Mouse (Mus musculus) mature B cell (primary cell): Measurements from ENCODE around the gene Sun2.

ENCODE experiments used
- in situ Hi-C: fragments of 300-500 bp; cut with MboI; formaldehyde crosslinking; loops from 2 replicates; pipeline ENCODE4 v1.14.3; 2019

Sun2 gene

DNA sequence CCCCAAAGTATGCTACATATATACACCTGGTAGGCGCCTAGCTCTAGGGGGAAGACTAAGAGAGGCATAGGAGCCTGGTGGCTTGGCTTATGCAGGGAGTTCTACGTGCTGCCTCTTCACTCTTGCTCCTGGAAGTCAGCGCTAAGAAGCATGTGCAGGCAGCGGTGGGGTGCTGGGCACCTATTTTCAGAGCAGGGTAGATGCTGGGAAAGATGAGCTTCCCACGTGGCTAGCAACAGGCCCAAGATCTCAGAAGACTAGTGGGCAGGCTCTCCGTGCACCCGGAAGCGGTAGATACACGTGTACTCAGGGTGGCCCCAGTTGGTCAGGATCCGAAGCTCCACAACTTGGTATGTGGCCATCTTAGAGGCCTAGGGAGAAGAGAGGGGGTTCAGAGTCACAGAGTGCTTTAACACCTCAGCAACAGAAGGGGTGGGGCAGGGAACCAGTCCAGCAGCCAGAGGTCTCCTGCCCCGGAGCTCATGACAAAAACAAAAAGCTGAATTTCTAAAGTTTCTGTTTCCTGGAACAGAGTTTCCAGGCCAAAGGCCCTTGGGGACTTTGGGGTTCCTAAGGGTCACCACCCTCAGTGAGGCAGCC lies 17.0 kb downstream of the Sun2 start:
- in situ Hi-C loops, result no loop called here

DNA sequence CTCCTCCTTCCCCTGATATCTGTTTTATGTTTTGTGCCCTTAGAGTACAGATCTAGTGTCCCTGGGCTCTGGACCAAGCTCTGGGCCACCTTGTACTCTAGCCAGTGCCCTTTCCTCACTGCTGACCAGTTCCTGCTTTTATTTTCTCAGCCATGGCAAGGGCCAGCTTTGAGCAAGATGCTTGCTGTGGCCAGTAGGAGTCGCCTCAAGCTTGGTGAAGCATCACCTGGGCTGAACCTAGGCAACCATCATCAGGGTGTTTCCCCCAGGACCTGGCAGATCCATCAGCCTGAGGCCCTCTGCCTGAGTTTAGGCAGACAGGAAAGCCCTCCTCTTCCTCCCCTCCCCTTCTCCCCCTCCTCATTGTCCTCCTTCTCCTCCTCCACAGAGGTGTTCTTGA lies 18.9 kb downstream of the Sun2 start:
- in situ Hi-C loops, result no loop called here

- in situ Hi-C loops, result no loop called here
These were observed 21.5 kb downstream of the Sun2 start for GRCm38 (mm10) chr15:79720796-79721195.

- in situ Hi-C loops, result no loop called here
These were observed 22.1 kb downstream of the Sun2 start for GRCm38 (mm10) chr15:79720267-79720666.

GRCm38 (mm10) chr15:79716710-79717109 lies 25.6 kb downstream of the Sun2 start:
- in situ Hi-C loops, result no loop called here

- in situ Hi-C loops, result no loop called here
These were observed 26.7 kb downstream of the Sun2 start for GRCm38 (mm10) chr15:79715646-79716045.

DNA sequence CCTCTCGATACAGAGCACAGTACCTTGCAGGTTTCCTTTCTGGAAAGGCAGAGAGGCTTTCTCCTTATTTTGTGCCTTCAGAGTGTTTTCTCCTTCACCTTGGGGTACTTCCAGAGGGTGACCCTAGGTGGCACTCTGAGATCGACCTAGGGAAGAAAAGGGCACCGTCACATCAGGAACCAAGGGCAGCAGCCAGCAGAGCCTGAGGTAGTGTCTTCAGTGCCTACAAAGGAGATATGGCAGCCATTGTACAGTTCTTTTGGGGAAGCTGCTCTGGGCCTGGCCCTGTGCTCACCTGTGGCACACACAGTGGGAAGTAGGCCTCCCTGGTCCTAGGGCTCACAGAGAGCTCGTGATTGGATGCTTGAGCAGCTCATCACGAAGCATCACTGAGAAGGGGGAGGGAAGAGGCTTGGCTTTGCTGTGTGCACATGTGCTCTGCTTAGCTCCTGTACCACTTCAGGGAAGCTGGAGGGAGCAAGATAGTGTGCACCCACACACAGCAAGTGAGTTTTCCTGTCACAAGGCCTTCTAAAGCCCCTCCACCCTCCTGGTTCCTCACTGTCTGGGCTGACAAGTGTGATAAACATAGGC lies 34.0 kb downstream of the Sun2 start:
- in situ Hi-C loops, result no loop called here

GRCm38 (mm10) chr15:79706603-79707214 lies 35.6 kb downstream of the Sun2 start:
- in situ Hi-C loops, result no loop called here

DNA sequence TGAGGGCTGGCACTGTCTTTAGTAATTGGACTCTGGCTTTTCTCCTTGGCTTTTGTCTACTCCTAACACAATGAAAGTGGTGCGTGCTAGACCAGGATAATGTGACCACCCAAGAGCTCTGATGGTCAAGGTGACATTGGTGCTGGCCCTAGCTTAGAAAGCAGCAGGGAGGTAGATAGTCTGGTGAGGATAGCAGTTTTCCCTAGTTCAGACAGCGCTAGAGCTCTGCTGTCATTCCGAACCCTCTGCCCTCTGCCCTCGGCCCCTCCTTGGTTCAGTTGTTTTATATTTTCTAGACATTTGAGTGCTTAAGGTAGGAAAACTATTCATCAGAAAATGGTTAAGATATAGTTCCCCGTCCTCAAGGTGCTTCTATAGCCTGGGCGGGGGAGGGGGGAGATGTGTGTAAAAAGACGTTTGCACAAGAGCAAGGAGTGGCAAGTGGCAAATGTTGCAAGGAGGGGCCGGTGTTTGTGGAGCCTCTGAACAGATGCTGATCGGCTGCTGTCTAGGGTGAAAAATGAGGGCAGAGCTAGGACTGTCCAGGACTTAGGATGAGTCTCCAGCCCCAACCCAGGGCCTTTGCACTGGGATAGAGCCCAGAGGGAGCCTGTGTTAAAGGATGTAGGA lies 44.7 kb downstream of the Sun2 start:
- in situ Hi-C loops, result no loop called here

DNA sequence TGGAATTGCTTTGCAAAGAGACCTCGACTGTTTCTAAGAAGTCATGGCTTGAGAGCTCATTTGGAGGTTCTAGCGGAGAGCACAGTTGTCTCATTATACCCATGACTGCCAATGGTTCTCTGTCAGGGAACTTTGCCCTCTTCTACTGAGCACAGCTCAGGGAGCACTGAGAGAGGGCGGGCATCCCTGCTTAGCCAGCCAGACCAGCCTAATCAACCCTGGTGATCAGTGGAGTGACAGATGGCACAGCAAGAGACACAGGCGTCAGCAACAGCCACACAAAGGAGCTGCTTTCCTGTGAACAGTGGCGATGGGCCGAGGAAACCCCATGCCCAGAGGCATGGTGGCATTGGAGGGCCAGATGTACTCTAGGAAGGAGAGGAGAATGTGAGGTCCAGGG lies 45.3 kb downstream of the Sun2 start:
- in situ Hi-C loops, result no loop called here

- in situ Hi-C loops, result no loop called here
These were observed 45.8 kb downstream of the Sun2 start for GRCm38 (mm10) chr15:79696508-79696907.

DNA sequence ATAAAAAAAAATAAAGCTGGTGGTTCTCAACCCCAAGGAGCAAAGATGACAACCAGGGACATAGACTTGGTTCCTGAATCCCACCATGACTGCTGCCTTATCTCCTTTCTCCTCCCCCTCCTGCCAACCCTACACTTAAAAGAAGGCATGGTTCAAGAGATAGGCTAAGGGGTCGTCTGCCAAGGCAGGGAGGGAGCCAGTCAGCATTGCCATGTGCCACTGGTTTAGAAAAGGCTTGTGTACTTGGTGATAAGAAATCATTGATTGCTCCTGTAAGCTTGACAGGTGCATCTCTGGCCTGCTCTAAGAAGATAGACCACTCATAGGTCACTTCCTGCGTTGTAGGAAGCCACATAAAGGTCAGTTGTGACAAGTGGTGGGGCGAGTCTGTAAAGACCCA lies 46.8 kb downstream of the Sun2 start:
- in situ Hi-C loops, result no loop called here

GRCm38 (mm10) chr15:79694512-79694911 lies 47.8 kb downstream of the Sun2 start:
- in situ Hi-C loops, result loop anchor here (5.0 kb wide), 2 partner anchors 37 to 43 kb away; partner anchors contain the start of genes Cby1 and Fam227a

- in situ Hi-C loops, result loop anchor here (5.0 kb wide), 2 partner anchors 36 to 44 kb away; partner anchors contain the start of genes Cby1 and Fam227a
These were observed 48.6 kb downstream of the Sun2 start for GRCm38 (mm10) chr15:79693740-79694139.

DNA sequence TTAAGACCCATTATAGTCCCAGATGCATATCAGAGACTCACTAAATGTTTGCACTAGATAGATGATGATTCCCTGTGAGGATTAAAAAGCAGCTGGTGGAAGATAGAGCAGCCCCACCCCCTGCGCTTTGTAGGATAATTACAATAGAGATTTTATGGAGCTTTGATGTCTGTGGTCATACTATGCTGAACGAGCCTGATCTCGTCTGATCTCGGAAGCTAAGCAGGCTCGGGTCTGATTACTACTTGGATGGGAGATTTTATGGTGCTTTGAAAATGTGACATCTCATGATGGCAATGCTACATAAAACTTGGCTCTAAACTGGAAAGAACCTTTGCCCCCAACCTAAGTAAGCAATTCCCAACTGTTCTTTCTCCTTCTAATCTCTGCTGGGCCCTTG lies 50.0 kb downstream of the Sun2 start:
- in situ Hi-C loops, result loop anchor here (5.0 kb wide), 2 partner anchors 35 to 45 kb away; partner anchors contain the start of genes Cby1 and Fam227a

GRCm38 (mm10) chr15:79691023-79691508 lies 51.3 kb downstream of the Sun2 start:
- in situ Hi-C loops, result loop anchor here (5.0 kb wide), 2 partner anchors 34 to 46 kb away; partner anchors contain the start of genes Cby1 and Fam227a

DNA sequence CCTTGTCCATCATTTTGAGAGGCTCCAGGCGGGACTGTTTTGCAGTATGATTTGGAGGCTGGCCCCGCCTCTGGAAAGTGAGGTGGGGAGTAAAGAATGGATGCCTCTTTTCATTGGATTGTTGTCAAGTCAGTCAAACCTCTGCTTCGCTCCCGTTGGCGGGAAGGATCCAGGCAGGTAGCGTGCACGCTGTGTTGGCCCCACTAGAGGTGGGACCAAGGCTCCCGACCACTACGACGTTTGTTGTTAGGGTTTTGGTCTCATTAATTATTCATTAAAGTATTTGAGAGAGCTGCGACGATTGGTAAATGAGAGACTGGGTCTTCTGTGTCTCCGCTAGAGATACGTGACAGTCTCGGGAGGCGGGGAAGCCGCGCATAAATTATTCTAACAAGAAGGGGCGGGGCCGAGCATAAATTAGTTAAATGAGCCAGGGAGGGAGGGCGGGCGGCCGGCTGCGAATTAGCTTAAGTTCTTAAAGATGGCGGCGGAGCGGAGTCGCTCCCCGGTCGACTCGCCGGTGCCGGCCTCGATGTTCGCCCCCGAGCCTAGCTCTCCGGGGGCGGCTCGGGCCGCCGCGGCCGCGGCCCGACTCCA lies 51.8 kb downstream of the Sun2 start, which contains the start of gene Gtpbp1:
Gtpbp1 (plus strand) TSS at position 420 of the 597 bp plus-strand sequence.
- in situ Hi-C loops, result loop anchor here (5.0 kb wide), 2 partner anchors 33 to 47 kb away; partner anchors contain the start of genes Cby1 and Fam227a

DNA sequence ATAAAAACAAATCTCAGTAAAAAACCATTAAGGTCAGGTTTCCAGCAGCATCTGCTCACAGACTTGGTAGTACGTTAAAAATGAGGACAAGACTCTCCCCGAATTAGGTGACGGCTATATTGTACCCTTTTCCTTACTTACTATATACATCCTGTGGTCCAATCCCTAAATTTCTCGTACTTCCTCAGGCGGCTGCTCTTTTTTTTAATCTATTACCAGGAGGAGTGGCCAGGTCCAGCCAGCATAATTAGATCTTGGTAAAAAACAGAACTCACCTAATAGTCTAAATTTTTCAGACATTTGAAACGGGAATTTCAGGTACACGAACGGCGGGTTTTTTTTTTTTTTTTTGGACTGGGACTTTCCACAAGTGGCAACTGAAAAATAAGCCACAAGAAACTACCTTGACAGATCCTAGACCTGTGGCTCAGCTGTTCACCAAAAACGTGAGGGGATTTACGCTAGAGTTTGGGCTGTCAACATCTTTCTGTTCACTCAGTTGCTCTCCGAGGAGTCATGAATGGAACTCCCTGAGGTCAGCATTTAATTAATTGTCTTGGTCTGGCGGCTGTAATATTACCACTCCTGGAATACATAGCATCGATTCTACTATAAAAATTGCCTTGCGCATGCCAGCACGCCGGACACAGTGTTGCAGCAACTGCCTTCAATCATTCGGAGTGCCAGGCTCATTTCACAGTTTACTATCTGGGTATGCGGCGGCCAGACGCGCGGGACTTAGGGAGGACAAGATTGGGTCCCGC lies 52.5 kb downstream of the Sun2 start:
- in situ Hi-C loops, result loop anchor here (5.0 kb wide), 2 partner anchors 33 to 47 kb away; partner anchors contain the start of genes Cby1 and Fam227a

DNA sequence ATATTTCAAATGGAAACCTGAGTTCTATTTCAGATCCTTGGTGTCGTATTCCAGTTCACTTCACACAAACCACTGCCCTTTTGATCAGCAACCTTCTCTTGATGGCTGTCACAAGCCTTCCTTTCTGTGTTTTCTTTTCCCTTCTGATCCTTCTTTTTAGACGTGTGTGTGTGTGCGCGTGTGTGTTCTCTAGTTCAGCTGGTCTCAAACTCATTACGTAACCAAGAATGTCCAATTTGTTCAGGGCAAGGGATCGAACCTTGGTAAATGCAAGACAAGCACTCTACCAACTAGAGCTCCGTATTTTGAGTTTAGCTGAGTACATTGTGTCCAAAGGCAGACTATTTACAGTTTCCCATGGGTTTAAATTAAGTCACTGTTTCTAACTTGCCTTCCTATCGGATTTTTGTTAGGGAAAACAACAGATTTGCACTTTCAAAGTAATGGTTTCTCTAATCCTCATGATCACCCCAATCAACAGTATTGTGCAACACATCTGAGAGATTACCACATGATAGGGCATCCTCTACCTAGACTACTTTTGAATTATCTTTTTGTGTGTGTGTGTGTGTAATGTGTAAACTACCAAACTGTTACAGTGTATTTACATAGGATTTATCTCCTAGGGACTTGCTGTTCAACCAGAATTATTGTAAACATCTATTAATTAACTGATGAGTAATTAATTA lies 53.9 kb downstream of the Sun2 start:
- in situ Hi-C loops, result no loop called here

- in situ Hi-C loops, result no loop called here
These were observed 54.6 kb downstream of the Sun2 start, which contains the start of gene Josd1 for GRCm38 (mm10) chr15:79687646-79688267. Josd1 (minus strand) TSS chr15:79687919.
